Mouse (Mus musculus) embryo, embryonic 9.5 days (tissue): ENCODE data around the gene 9130213A22Rik.

Experiments
- DNase-seq: peaks from one replicate; pipeline ENCODE4 v3.0.0-alpha.2; 2017; ENCODE audit errors: extremely low spot score

The 9130213A22Rik gene

DNA sequence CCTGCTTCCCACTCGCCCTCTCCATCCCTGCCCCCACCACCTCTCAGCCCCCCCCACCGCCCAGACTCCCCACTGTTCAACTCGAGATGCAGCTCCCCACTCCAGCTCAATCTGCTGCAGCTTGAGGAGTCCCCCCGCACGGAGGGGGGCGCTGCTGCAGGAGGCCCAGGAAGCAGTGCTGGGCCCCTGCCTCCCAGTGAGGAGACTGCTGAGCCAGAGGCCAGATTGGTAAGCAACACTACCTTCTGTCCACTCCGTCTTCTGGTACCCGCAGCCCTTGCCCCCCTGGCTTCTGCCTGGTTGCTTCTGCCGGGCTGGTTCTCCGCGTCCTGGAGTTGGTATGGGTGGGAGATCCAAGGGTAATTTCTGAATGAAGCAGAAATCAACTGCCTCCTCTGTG is 15.5 kb downstream of the 9130213A22Rik start:
- no peak for DNase-seq

DNA sequence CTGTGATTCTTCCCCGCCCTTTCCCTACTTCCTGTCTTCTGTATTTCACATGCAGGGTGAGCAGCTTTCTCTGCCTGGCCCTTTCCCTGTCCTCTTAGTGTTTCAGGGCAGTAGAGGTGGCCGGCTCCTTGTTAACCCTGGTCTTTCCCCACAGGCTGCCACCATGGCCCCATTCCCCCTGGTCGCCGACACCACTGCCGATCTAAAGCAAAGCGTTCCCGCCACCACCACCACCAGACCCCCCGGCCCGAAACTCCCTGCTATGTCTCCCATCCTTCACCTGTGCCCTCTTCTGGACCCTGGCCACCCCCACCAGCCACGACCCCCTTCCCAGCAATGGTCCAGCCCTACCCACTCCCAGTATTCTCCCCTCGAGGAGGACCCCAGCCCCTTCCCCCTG is 16.1 kb downstream of the 9130213A22Rik start:
- DNase-seq = no peak

DNA sequence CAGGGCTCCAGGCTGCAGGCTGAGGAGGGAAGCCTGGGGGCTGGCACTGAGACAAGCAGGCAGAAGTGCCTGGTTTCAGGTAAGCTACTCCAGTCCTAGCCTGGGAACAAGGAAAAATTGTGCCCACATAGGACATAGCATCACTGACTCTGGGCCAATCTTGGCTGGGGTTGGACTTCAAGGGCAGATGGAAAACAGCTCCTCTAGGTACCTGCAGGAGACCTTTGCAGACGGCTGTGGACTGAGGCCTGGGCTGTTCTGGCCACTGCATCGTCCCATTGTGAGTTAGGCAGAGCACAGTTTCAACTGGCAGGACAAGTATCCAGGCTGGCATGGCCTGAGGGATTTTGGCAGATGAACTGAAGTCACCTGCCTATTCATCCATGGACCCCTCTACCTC is 16.6 kb downstream of the 9130213A22Rik start:
- no peak for DNase-seq

DNA sequence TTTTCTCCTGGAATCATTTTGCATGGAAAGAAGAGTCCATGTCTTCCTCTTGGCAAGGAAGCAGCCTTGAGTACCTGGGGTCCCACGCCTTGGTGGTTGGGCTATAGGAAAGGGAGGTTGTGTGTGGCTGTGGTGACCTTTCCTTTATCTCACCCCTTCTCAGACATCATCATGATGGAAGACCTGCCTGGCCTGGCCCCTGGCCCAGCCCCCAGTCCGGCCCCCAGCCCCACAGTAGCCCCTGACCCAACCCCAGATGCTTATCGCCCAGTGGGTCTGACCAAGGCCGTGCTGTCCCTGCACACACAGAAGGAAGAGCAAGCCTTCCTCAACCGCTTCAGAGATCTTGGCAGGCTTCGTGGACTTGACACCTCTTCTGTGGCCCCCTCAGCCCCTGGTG is 17.2 kb downstream of the 9130213A22Rik start:
- DNase-seq = no peak

DNA sequence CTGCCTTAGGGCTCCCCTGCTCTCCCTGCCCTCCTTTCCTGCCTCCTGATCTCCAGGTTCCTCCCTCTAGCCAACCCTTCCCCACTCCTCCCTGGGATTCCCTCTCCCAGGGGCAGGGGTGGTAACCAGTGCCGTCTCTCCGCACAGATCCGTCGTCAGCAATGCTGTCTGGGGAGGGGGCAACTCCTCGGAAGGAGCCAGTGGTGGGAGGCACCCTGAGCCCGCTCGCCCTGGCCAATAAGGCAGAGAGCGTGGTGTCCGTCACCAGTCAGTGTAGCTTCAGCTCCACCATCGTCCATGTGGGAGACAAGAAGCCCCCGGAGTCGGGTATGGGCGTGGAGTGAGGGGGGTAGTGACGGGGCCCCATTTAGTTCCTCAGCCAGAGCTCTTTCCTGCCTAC is 17.9 kb downstream of the 9130213A22Rik start:
- no peak for DNase-seq

DNA sequence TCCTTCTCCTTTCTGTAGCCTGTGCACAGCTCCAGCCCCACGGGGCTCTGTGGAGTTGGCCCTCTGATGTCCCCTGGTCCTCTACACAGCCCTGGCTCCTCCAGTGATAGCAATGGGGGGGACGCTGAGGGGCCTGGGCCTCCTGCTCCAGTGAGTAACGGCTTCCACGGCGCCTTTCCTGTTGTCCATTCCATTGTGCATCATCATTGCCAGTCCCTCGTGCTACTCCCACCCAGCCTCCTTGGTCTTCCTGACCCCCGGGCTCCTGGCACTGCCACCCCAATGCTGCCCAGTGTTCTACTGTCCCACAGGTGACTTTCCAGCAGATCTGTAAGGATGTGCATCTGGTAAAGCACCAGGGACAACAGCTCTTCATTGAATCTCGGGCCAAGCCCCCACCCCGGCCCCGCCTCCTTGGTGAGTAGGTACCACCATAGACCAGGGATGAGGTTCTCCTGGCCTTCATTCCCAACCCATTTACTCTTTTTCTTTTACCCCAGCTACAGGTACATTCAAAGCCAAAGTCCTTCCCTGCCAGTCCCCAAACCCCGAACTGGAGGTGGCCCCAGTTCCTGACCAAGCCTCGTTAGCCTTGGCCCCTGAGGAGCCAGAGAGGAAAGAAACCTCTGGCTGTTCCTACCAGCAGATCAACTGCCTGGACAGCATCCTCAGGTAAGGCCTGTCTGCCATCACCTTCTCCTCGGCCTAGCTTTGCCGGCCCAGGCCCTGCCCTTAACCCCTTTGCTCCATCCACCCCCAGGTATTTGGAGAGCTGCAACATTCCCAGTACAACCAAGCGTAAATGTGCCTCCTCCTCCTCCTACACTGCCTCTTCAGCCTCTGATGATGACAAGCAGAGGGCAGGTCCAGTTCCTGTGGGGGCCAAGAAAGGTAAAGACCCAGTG is 18.6 kb downstream of the 9130213A22Rik start:
- no peak for DNase-seq

DNA sequence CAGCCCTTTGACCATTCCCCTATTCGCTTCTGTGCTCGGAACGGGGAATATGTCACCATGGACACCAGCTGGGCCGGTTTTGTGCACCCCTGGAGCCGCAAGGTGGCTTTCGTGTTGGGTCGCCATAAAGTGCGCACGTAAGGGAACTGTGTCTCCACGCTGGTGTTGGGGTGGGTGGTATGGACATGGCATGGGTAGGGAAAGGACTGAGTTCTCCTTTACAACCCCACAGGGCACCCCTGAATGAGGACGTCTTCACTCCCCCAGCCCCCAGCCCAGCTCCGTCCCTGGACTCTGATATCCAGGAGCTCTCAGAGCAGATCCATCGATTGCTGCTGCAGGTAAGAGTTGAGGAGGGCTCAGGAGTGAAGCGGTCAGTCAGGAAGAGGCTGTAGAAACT is 19.3 kb downstream of the 9130213A22Rik start:
- no peak for DNase-seq

DNA sequence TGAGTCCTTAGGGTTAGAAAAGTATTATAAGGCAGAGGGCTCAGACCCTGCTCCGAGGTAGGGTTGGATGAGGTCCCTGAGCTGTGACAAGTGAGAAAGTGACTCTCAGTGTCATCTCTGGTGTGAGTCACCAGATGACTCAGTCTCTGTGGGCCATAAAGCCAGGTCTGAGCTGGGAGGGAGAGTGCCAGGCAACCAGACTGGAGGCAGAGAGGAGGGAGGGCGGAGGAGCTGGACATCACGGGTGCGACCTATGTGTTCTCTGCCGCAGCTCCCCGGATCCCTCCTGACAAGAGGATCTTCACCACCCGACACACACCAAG is 20.0 kb downstream of the 9130213A22Rik start:
- no peak for DNase-seq

DNA sequence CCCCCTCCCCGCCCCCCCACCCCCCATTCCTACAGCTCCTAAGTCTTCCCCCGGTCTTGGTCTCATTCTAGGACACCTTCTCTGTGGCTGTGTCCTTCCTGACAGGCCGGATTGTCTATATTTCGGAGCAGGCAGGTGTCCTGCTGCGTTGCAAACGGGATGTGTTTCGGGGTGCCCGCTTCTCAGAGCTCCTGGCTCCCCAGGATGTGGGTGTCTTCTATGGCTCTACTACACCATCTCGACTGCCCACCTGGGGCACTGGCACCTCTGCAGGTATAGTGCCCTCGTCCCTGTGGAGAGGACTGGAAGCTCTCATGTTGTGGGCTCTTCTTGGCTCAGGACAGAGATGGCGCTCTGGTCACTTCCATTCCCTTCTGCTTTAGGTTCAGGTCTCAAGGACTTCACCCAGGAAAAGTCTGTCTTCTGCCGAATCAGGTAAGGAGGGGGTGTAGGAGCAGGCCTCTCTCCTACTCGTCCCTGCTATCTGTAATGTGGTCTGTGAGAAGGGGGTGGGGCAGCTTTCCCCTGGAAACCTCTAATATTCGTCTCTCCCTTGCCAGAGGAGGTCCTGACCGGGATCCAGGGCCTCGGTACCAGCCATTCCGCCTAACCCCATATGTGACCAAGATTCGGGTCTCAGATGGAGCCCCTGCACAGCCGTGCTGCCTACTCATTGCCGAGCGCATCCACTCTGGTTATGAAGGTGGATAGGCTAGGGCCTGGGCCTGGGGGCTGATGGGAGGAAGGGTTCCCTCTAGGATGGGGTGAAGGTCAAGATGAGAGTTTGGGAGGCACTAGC is 20.6 kb downstream of the 9130213A22Rik start:
- DNase-seq = no peak

DNA sequence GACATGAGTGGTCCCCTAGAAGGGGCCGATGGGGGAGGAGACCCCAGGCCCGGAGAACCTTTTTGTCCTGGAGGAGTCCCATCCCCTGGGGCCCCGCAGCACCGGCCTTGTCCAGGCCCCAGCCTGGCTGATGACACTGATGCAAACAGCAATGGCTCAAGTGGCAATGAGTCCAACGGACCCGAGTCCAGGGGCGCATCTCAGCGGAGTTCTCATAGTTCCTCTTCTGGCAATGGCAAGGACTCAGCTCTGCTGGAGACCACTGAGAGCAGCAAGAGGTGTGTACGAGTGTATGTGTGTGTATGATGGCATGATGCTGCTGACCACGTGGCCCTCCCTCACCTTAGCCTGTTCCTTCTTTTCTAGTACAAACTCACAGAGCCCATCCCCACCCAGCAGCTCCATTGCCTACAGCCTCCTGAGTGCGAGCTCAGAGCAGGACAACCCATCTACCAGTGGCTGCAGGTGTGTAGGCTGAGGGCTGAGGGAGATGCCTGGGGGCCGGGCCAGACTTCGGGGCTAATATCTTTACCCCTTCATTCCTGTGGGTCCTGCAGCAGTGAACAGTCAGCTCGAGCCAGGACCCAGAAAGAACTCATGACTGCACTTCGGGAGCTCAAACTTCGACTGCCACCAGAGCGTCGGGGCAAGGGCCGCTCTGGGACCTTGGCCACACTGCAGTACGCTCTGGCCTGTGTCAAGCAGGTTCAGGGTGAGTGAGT is 21.6 kb downstream of the 9130213A22Rik start:
- DNase-seq = no peak

DNA sequence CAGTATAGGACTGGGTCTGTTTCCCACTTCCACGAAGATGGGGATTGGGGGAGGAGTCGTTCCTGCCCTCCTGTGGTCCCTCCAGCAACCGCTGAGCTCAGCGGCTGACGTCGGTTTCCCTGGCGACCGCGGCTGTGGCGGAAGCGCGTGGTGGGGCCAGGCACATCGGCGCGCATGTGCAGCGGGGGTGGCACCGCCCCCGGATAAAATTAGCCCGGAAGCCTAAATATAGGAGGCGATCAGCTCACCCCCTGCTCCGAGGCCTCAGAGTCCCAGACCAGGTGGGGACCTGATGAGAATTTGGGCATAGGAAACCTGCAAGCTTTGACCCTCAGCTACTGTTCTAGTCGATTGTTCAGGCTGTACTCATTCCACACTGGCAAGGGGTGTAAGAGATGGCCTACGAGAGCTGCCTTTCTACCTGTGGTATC is 22.5 kb downstream of the 9130213A22Rik start:
- DNase-seq = peak; percentile 85

DNA sequence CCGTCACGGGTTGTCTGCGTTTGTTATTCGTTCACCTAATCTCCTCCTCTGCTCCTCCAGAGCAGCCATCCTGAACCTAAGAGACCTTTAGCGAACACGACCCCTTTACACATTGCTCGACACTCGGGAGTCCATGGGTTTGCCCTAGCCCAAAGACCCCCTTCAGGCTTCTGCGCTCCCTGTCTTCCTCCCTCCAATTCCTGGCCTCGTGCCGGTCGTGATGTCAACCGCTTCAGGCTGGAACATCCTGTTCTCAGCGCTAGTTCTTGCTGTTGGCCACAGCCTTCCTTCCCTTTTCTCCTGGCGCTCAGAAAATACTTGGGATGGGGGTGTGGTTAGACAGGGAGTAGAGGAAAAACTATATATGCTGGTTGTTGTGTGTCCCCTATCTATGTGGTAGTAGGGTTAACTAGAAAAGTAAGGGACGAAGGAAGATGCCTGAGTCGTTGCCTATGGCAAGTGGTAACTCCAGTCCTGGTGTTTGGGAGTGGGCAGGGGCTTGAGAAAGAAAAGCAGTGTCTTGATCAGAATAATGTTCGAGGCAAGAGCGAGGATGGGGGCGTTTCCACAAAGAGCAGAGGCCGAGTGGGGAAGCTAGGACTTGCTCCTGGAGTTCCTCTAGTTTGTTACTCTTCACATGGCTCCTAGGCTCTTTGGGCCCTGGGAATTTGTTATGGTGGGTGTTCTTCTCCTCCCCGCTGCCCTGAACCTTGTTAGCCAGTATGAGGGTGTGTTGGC is 23.0 kb downstream of the 9130213A22Rik start:
- no peak for DNase-seq

DNA sequence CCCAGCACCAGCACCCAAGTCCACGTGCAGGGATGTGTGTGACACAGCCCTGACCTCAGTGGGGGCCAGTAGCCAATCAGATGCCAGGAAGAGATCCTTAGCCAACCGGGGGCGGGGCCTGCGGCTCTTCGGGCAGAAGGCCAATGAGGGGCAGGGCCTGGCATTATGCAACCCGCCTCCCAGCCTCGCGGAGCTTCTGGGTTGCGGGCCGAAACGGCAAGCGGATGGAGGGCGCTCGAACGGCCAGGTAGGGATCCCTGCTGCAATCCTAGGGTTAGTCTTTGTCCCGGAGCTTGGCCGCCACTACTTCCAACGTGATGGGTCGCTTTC is 23.7 kb downstream of the 9130213A22Rik start:
- DNase-seq = peak; percentile 90

DNA sequence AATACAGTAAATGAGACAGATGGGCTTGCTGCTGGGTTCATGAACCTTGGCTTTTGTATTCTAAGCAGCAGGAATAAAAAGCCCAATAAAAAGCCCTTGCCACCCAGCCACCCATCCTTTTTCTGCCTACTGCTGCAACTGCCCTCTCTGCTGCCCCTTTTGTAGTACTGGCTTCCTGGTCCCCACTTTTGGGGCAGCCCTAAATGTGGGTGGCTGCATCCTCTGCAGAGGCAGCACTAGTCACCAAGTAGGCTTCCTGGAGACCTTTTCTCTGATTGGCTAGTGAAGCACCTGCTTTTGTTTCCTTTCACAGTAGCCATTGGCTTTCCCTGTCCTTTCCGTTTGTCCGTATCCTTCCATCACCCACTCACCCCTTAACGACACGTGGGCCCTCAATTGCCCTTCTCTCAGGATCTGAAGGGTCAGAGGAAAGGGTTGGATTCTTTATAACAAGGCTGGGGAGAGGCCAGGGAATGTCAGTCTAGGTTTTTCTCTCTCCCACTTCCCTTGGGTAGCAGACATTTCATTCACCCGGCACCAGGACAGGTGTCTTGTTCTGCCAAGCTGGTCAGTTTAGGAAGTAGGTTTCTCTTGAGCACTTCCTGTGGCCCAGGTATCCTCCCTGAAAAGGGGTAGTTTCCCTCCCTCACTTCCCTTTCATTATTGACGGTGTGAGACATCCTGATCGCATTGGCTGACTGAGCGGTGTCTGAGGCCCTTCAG is 24.2 kb downstream of the 9130213A22Rik start:
- no peak for DNase-seq

DNA sequence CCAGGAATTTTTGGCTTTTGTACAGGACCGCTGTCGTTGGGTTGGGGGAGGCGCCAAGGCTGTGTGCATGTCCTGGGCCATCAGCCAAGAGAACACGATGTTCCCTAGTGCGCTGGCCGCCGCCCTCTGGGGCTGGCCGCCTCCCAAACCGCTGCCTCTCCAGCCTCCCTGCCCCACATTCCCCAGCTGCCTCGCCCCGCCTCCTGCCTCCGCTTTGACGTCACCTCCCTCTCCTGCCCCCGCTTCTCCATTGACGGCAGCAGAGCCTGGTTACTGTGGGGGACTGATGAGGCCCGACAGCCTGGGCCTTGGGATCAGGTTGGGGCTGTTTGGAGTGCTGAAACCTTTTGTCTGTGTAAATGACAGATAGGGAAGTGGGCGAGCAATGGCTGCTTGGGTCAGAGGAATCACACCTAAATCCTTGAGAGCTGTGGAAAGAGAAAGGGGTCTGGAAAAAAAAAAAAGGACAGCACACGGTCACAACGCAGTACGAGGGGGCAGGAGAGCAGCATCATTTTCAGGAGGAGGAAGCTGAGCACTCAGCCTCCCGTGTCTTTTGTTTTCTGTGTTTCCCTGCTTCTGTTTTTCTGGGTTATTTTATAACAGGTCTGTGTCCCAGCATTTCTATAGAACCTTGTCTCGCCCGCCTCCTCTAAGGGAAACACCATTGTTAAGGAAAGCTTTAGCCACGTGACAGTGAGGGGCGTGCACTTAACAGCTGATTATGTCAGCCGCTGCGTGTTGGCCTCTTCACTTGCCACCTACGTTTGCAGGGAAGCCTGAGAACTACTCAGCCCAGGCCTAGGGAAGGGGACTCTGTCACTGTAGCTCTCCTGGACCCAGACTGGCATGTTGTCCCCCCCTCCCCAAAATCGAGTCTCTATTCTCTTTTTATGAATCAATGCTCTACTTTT is 25.1 kb downstream of the 9130213A22Rik start:
- DNase-seq = peak; percentile 91

DNA sequence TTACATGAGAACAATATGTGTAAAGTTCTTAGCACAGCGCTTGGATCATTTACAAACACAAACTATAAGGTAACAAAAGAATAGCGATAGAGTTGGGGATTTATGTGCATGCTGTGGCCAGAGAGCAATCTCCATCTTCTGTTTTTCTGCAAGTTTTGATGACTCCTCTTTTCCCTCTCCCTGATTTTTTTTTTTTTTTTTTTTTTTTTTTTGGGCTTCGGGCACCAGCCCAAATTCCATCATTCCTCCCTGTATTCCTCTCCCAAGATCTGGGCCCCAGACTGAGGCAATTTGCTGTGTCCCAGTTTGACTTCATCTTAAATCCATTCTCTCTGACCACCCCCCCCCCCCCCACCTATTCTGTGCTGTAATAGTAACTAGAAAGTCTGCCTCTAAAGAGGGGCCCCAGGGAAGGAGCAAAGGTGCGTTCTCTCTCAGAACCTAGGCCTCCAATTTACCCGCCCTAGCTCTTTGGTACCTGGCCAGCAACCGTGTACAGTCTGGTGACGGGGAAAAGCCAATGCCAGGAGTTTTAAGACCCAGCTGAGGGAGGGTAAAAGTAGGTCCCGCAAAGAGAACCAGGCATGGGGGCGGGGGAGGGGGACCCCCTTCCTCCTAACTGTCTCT is 25.9 kb downstream of the 9130213A22Rik start:
- no peak for DNase-seq

DNA sequence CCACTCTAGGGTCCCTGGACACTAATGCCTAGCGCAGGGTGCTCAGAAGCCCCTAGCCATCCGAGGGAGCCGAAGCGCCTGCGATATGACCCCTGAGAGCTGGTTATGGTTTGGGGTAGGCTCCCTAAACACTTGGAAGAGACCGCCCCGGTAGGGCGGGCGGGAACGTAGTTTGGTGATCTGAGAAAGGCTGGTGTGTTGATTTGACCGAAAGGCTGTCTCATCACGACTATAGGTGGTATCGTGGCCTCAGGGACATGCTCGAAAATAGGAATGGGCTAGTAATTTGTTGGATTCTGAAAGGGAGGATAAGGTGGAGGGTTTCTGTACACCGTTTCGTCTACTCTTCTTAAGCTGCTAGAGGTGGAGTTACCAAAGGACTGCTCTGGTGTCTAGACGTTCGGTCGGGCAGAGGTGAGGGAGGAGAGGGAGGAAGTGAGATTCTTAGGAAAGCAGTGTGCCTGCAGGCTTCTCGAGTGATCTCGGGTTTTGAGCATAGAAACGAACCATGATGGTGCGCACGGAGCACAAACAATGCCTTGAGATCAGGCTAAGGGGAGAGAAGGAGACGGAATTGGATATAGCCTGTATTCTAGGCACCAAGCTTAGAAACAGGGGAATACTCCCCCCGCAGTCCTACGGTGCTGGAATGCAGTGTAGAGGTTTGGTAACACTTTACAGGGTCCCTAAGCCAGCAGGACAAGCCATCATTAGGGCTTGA is 26.7 kb downstream of the 9130213A22Rik start:
- no peak for DNase-seq

DNA sequence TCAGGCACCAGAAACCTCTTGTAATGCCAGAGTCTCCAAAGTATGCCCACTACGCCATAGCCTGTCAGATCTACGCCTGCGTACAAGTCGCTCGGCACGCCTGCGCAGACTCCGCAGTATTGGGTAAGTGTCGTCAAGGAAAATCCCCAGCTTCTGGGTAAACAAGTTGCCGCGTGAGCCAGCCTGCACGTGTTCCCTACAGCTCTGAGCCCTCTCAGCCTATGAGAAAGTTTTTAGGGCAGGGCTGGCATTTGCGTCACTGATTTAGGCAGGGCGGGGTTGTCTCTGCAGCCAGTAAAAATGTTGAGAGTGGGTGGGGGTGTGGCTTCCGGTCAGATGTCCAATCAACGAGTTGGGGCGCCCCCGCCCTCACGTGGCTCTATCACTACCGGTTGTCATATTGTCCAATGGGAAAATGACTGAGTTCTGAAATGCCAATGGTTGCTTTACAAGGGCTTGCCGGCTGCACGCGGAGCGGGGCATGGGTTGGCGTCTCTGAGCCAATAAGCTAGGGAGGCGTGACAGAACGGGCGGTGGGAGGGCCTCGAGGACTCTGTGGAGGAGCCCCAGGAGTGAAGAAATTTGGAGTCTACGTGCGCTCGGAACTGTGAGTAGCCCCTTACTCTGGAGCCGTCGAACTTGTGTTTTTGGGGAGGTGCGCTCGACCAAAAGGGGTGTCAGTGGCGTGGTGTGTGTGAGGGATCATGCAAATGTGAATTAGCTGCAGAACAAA is 27.5 kb downstream of the 9130213A22Rik start, which contains the start of gene Per1:
Per1 (plus strand) TSS at position 521 of the 733 bp plus-strand sequence.
- DNase-seq = peak; percentile 99
